Mouse (Mus musculus): ENCODE measurements around the gene Crtac1. TPM values are rescaled to one million over a fixed set of nuclear protein-coding genes. Genes with fewer than 3 reads are reported as not detected.

Crtac1 gene
- polyA plus RNA-seq, 1 experiment from 2014 or later, result 0.55 TPM

- H3K27ac ChIP-seq (ENCODE audit: poor library complexity, severe bottlenecking), result no peak overlapping the region
- H3K9ac ChIP-seq, result no peak overlapping the region
- 65% methylated on average over 8 of the region's 8 CpGs for WGBS
- H3K27me3 ChIP-seq (replicated peaks), result peaks cover 8% of the 10 kb centered on the region; the same call in 1 of the 2 replicates
- H3K4me2 ChIP-seq, result no peak overlapping the region
- H3K4me1 ChIP-seq (replicated peaks), result peaks cover 8% of the 10 kb centered on the region; the same call in 1 of the 2 replicates
- no peaks in the 10 kb centered on the region for H3K36me3 ChIP-seq
- no peak overlapping the region for H3K4me3 ChIP-seq
- no peak for ATAC-seq (ENCODE audit: insufficient number of reproducible peaks, low FRiP score)
- H3K9me3 ChIP-seq (replicated peaks), result no peaks in the 10 kb centered on the region
Observed at GRCm38 (mm10) chr19:42284178-42284577, 147.4 kb downstream of the Crtac1 start.

- 60% methylated on average over 3 of the region's 3 CpGs for WGBS
- H3K27ac ChIP-seq (ENCODE audit: poor library complexity, severe bottlenecking), result no peak overlapping the region
- H3K4me2 ChIP-seq, result no peak overlapping the region
- no peak overlapping the region for H3K4me3 ChIP-seq
- no peak for ATAC-seq (ENCODE audit: insufficient number of reproducible peaks, low FRiP score)
- H3K36me3 ChIP-seq, result no peaks in the 10 kb centered on the region
- H3K4me1 ChIP-seq (replicated peaks), result 0 out of 2 replicates have a peak, but pooled peaks cover 5% of the 10 kb centered on the region
- H3K9ac ChIP-seq, result no peak overlapping the region
- no peaks in the 10 kb centered on the region for H3K9me3 ChIP-seq (replicated peaks)
- peaks cover 34% of the 10 kb centered on the region for H3K27me3 ChIP-seq (replicated peaks)
Observed at GRCm38 (mm10) chr19:42279611-42280010, 152.0 kb downstream of the Crtac1 start.

GRCm38 (mm10) chr19:42278461-42278860 lies 153.1 kb downstream of the Crtac1 start:
- no peaks in the 10 kb centered on the region for H3K9me3 ChIP-seq (replicated peaks)
- H3K36me3 ChIP-seq, result no peaks in the 10 kb centered on the region
- H3K27me3 ChIP-seq (replicated peaks), result peaks cover 33% of the 10 kb centered on the region
- H3K4me1 ChIP-seq (replicated peaks), result 0 out of 2 replicates have a peak, but pooled peaks cover 5% of the 10 kb centered on the region
- 71% methylated on average over 5 of the region's 5 CpGs for WGBS
- H3K4me3 ChIP-seq, result no peak overlapping the region
- H3K4me2 ChIP-seq, result no peak overlapping the region
- no peak for ATAC-seq (ENCODE audit: insufficient number of reproducible peaks, low FRiP score)
- H3K27ac ChIP-seq (ENCODE audit: poor library complexity, severe bottlenecking), result no peak overlapping the region
- no peak overlapping the region for H3K9ac ChIP-seq

- no peak overlapping the region for H3K4me2 ChIP-seq
- no peak for ATAC-seq (ENCODE audit: insufficient number of reproducible peaks, low FRiP score)
- no peaks in the 10 kb centered on the region for H3K9me3 ChIP-seq (replicated peaks)
- no peak overlapping the region for H3K9ac ChIP-seq
- no peak overlapping the region for H3K4me3 ChIP-seq
- H3K4me1 ChIP-seq (replicated peaks), result 0 out of 2 replicates have a peak, but pooled peaks cover 5% of the 10 kb centered on the region
- peaks cover 33% of the 10 kb centered on the region for H3K27me3 ChIP-seq (replicated peaks)
- 82% methylated on average over 6 of the region's 6 CpGs for WGBS
- no peak overlapping the region for H3K27ac ChIP-seq (ENCODE audit: poor library complexity, severe bottlenecking)
- H3K36me3 ChIP-seq, result no peaks in the 10 kb centered on the region
Observed at GRCm38 (mm10) chr19:42277288-42277687, 154.3 kb downstream of the Crtac1 start.

- WGBS, result 34% methylated on average over 14 of the region's 14 CpGs
- peaks cover 56% of the 10 kb centered on the region for H3K27me3 ChIP-seq (replicated peaks)
- no peak overlapping the region for H3K4me3 ChIP-seq
- no peak for ATAC-seq (ENCODE audit: insufficient number of reproducible peaks, low FRiP score)
- no peak overlapping the region for H3K4me2 ChIP-seq
- no peak overlapping the region for H3K9ac ChIP-seq
- H3K36me3 ChIP-seq, result no peaks in the 10 kb centered on the region
- no peak overlapping the region for H3K27ac ChIP-seq (ENCODE audit: poor library complexity, severe bottlenecking)
- no peaks in the 10 kb centered on the region for H3K4me1 ChIP-seq (replicated peaks)
- no peaks in the 10 kb centered on the region for H3K9me3 ChIP-seq (replicated peaks)
Observed at GRCm38 (mm10) chr19:42272003-42272963, 159.3 kb downstream of the Crtac1 start.

GRCm38 (mm10) chr19:42271182-42271581 lies 160.4 kb downstream of the Crtac1 start:
- Histone ChIP-seq H3K27ac (ENCODE audit: poor library complexity, severe bottlenecking) (no peak overlapping the region), H3K4me3 (no peak overlapping the region), H3K27me3 (replicated peaks) (peaks cover 50% of the 10 kb centered on the region), H3K4me1 (replicated peaks) (no peaks in the 10 kb centered on the region), H3K4me2 (no peak overlapping the region), H3K9ac (no peak overlapping the region), H3K36me3 (no peaks in the 10 kb centered on the region), H3K9me3 (replicated peaks) (no peaks in the 10 kb centered on the region)
- ATAC-seq (ENCODE audit: insufficient number of reproducible peaks, low FRiP score), result no peak
- 83% methylated on average over 7 of the region's 7 CpGs for WGBS

GRCm38 (mm10) chr19:42270119-42270518 lies 161.5 kb downstream of the Crtac1 start:
- Histone ChIP-seq H3K27ac (ENCODE audit: poor library complexity, severe bottlenecking) (no peak overlapping the region), H3K9ac (no peak overlapping the region), H3K36me3 (no peaks in the 10 kb centered on the region), H3K4me2 (no peak overlapping the region), H3K4me3 (no peak overlapping the region), H3K27me3 (replicated peaks) (peaks cover 43% of the 10 kb centered on the region), H3K4me1 (replicated peaks) (no peaks in the 10 kb centered on the region), H3K9me3 (replicated peaks) (no peaks in the 10 kb centered on the region)
- 49% methylated on average over 6 of the region's 6 CpGs for WGBS
- no peak for ATAC-seq (ENCODE audit: insufficient number of reproducible peaks, low FRiP score)

GRCm38 (mm10) chr19:42268337-42268736 lies 163.2 kb downstream of the Crtac1 start:
- WGBS, result 2% methylated on average over 17 of the region's 19 CpGs
- ATAC-seq (ENCODE audit: insufficient number of reproducible peaks, low FRiP score), result no peak
- H3K9ac ChIP-seq, result no peak overlapping the region
- peaks cover 40% of the 10 kb centered on the region for H3K27me3 ChIP-seq (replicated peaks)
- H3K9me3 ChIP-seq (replicated peaks), result no peaks in the 10 kb centered on the region
- peak overlapping the region; percentile 62 for H3K4me2 ChIP-seq
- H3K27ac ChIP-seq (ENCODE audit: poor library complexity, severe bottlenecking), result no peak overlapping the region
- peak overlapping the region; percentile 15 for H3K4me3 ChIP-seq
- H3K4me1 ChIP-seq (replicated peaks), result no peaks in the 10 kb centered on the region
- H3K36me3 ChIP-seq, result no peaks in the 10 kb centered on the region

- no peak overlapping the region for H3K4me3 ChIP-seq
- peaks cover 20% of the 10 kb centered on the region for H3K27me3 ChIP-seq (replicated peaks)
- 51% methylated on average over 3 of the region's 3 CpGs for WGBS
- no peak for ATAC-seq (ENCODE audit: insufficient number of reproducible peaks, low FRiP score)
- H3K4me1 ChIP-seq (replicated peaks), result no peaks in the 10 kb centered on the region
- no peak overlapping the region for H3K27ac ChIP-seq (ENCODE audit: poor library complexity, severe bottlenecking)
- no peak overlapping the region for H3K4me2 ChIP-seq
- no peak overlapping the region for H3K9ac ChIP-seq
- no peaks in the 10 kb centered on the region for H3K9me3 ChIP-seq (replicated peaks)
- H3K36me3 ChIP-seq, result no peaks in the 10 kb centered on the region
Observed at GRCm38 (mm10) chr19:42263524-42263923, 168.1 kb downstream of the Crtac1 start.

- no peak overlapping the region for H3K9ac ChIP-seq
- H3K27me3 ChIP-seq (replicated peaks), result peaks cover 34% of the 10 kb centered on the region
- no peak overlapping the region for H3K27ac ChIP-seq (ENCODE audit: poor library complexity, severe bottlenecking)
- H3K4me3 ChIP-seq, result no peak overlapping the region
- H3K36me3 ChIP-seq, result no peaks in the 10 kb centered on the region
- H3K4me1 ChIP-seq (replicated peaks), result peaks cover 2% of the 10 kb centered on the region
- WGBS, result 73% methylated on average over 8 of the region's 8 CpGs
- no peak overlapping the region for H3K4me2 ChIP-seq
- H3K9me3 ChIP-seq (replicated peaks), result no peaks in the 10 kb centered on the region
- ATAC-seq (ENCODE audit: insufficient number of reproducible peaks, low FRiP score), result no peak
Observed at GRCm38 (mm10) chr19:42260486-42260885, 171.1 kb downstream of the Crtac1 start.

GRCm38 (mm10) chr19:42258596-42258995 lies 173.0 kb downstream of the Crtac1 start:
- H3K27ac ChIP-seq (ENCODE audit: poor library complexity, severe bottlenecking), result no peak overlapping the region
- H3K9me3 ChIP-seq (replicated peaks), result no peaks in the 10 kb centered on the region
- H3K27me3 ChIP-seq (replicated peaks), result peaks cover 52% of the 10 kb centered on the region
- no peaks in the 10 kb centered on the region for H3K36me3 ChIP-seq
- no peak overlapping the region for H3K9ac ChIP-seq
- 59% methylated on average over 5 of the region's 5 CpGs for WGBS
- no peak for ATAC-seq (ENCODE audit: insufficient number of reproducible peaks, low FRiP score)
- no peak overlapping the region for H3K4me2 ChIP-seq
- no peak overlapping the region for H3K4me3 ChIP-seq
- H3K4me1 ChIP-seq (replicated peaks), result peaks cover 5% of the 10 kb centered on the region

Measured in heart, embryonic 12.5 days (tissue).